Mouse (Mus musculus) neural tube, embryonic 10.5 days (tissue): ENCODE results near the gene Rassf7.

Source experiments
- DNase-seq: peaks from one replicate; pipeline ENCODE4 v3.0.0-alpha.2; 2017; ENCODE audit warnings: low spot score; ENCODE audit errors: extremely low spot score

Gene Rassf7

GRCm38 (mm10) chr7:141196619-141197282, 18.9 kb upstream of the Rassf7 start:
- no peak for DNase-seq

- no peak for DNase-seq
Observed at GRCm38 (mm10) chr7:141198121-141198520, 17.5 kb upstream of the Rassf7 start.

DNA sequence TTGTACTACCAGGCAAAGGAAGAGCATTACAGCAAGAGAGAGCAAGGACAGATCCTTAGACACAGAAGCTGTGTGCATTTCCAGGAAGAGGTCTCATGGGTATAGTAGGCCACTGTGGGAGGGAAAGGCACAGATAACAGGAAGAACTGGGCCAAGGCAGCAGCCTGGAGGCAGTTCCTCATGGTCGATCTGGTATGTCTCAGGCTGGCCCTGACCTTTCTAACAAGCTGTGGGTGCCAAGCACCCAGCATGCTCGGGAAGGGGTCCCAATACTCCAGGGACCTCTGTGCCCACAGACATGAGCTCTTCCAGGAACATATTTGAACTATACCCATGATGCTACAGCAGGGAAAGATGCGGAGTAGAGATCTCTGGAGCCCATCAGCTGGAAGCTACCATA, 11.1 kb upstream of the Rassf7 start:
- no peak for DNase-seq

- DNase-seq, result no peak
Observed at GRCm38 (mm10) chr7:141205504-141205903, 10.2 kb upstream of the Rassf7 start.

DNA sequence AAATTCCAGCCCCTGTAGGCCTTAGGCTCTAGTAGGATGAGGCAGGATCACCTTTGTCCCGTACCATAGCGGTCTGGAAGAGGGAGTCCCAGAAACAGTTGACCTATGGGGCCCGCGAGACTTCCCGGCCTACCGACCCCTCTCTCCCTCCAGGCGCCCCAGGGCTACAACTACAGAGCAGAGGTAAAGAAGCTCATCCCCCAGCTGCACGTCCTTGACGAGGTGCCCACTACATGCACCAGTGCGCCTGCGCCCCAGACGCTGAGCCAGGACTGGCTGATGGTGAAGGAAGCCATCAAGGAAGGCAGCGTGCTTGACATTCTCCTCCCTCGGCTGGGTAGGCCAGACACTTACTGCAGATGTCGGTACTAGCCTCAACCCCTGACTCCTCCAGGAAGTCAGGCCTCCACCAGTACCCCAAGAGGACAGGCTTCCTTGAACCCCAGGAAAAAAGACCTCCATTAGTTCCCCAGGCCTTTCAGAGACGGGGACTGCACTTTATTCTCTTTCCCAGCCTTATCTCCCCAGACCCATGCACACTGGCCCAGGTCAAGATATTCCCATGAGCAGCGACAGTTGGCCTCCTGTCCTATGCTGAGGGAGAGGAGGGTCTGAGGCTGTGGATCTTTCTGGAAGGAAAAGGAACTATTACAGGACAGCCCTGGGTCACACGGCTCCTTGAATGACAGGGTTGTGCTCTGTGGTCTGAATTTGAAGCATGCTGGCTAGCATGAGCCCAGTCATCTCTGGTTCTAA, 9.3 kb upstream of the Rassf7 start:
- DNase-seq, result no peak

GRCm38 (mm10) chr7:141209526-141209925, 6.1 kb upstream of the Rassf7 start:
- DNase-seq, result no peak

- DNase-seq, result no peak
Observed at GRCm38 (mm10) chr7:141210137-141210536, 5.5 kb upstream of the Rassf7 start.

- no peak for DNase-seq
Observed at GRCm38 (mm10) chr7:141210606-141211131, 5.0 kb upstream of the Rassf7 start.

- no peak for DNase-seq
Observed at GRCm38 (mm10) chr7:141213133-141213532, 2.5 kb upstream of the Rassf7 start.

- DNase-seq, result no peak
Observed at GRCm38 (mm10) chr7:141213605-141214235, 1.9 kb upstream of the Rassf7 start, which contains the start of gene Lmntd2. Gene Lmntd2 (minus strand): TSS chr7:141214080.

- DNase-seq, result no peak
Observed at GRCm38 (mm10) chr7:141214310-141214709, 1.4 kb upstream of the Rassf7 start.

DNA sequence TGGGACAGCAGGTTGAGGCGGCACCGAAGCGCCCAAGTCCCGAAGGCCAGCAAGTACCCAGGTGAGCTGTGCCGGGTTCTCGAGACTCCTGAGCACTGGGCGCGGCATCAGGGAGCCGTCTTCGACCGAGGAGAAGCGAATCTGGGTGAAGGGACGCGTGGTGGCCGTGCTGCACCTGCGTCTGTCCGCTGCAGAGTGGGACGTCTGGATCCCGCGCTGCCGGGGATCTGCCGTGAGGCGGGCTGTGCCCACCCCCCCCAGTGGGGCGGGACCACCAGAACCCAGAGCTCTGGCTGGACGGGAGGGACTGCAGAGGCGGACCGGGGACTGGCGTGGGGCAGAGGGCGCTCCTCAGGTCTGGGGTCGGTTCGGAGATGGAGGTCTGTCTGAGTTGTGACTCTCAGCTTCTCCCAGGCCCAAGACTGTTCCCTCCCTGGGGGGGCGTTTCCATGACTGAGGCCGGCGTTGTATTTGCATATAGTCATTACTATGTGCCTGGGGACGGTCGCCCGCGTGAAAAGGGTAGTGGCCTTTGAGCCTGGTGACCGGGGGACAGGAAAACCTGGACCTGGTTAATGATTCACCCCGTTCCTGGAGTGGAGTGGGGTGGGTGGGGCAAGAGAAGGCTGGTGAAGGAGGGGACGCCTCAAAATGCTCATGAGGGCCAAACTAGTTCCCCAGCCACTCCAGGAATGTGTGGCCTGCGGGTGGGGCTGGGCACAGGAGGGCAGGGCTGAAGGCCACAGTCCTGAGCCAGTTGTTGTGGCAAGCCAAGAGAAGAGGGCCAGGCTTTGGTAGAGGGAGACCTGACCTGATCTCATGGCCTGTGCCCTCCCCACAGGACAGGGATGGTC, 447 bp downstream of the Rassf7 start:
- no peak for DNase-seq

DNA sequence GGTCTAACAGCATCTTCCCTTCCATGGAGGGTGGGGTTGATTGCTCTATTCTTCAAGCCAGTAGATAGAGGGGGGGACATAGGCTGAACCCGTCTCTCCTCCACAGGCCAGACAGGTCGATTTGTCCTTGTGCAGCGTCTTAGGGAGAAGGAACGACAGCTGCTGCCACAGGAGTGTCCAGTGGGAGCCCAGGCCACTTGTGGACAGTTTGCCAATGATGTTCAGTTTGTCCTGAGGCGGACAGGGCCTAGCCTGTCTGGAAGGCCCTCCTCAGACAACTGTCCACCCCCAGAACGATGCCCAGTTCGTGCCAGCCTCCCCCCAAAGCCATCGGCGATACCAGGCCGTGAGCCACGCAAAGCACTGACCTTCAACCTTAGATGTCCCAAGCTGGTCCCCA, 1.2 kb downstream of the Rassf7 start:
- no peak for DNase-seq

GRCm38 (mm10) chr7:141217343-141218013, 1.8 kb downstream of the Rassf7 start:
- no peak for DNase-seq

- no peak for DNase-seq
Observed at GRCm38 (mm10) chr7:141218141-141218540, 2.5 kb downstream of the Rassf7 start.

GRCm38 (mm10) chr7:141218557-141219133, 3.0 kb downstream of the Rassf7 start:
- DNase-seq, result no peak

DNA sequence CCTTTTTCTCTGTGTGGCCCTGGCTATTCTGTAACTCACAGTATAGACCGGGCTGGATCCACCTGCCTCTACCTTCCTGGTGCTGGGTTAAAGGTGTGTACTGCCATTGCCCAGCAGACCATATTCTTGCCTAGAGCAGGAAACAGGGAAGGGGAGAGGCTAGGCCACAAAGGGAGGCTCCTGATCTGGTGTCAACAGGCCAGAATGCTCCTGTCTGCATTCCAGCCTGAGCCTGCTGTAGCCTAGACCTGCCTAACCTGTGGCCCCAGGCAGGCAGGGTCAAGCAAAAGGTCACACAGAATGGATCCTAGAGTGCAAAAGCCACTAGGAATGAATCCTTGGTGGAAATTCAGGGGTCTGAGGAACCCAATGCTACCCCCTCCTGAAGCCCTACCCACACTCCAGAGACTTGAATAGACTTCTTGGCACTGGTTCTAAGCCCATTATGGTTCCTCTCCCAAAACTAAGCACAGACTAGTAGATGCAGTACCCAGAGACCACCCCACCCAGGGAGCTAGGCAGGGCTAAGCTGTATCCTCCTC, 4.0 kb downstream of the Rassf7 start:
- DNase-seq, result no peak

- DNase-seq, result no peak
Observed at GRCm38 (mm10) chr7:141220377-141220776, 4.7 kb downstream of the Rassf7 start.

DNA sequence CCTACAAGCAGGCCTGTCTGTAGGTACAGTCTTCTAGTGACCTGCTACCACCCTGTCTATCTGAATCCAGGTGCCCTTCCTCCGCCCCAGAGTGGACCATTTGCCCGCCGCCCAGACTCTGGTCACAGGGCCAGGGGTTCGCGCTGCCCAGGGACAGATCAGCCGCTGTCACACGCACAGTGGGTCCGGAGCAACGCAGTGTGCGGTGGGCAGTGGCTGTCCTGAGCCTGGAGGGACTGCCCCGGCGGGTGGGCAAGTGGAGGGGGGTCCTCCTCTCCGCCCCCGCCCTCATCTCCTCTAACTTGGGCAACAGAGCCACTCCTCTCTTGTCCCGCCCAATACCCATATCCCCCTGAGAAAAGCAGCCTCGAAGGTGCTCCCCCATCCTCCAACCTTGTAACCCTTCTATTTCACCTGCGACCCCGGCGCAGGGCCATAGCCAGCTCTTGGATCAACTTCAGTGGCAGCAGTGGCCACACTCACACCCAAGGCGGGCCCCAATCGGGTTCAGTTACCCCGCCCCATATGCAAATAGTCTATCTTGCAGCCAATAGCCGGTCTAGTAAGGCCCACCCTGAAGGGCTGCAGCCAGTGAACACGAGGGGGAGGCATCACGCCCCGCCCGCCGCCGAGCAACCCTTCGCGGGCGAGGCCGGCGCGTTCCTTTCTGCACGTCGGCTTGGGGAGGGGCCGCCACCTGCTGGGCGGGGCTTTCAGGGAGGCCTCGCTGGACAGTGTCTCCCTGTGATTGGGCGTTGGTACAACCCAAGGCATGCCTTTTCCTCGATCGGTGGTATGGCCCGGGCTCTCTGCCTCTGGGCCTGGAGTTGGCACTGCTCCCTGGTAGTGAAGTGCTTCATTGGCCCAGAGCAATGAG, 5.8 kb downstream of the Rassf7 start:
- DNase-seq, result peak; percentile 99
